9 mouse cellular contexts compared by ENCODE assay signal in the genomic region with DNA sequence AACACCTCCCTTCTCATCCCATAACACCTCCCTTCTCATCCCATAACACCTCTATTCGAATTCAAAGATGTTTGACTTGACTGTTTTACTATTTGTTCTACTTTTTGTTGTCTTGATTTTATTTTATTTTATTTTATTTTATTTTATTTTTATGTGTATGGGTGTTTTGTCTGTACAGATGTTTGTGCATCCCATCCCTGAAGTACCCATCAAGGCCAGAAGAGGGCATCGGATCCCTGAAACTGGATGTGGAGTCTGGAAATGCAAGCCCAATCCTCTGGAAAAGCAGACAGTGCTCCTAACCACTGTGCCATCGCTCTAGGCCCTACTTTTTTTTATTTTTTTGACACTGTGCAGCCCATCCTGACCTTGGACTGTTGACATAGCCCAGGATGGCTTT.
DNase-seq lines count a peak whose midpoint lies in the region; ATAC-seq lines count a peak whose summit lies in the region.
"Had no signal": no experiment of that assay in that cellular context is flagged by ENCODE, and none has a peak within 500 bp of the region (broad histone marks: within the 10 kb centered on the region; RNA-seq: fewer than 3 reads in every experiment).

No protein-coding gene starts in this region.

- no peak for ATAC-seq in hindbrain, embryonic 14.5 days (ENCODE audit: low FRiP score)
- ATAC-seq in hindbrain, embryonic 12.5 days (ENCODE audit: low FRiP score), result no peak
- ATAC-seq in midbrain, embryonic 14.5 days (ENCODE audit: low FRiP score, low TSS enrichment), result no peak; the same call in 1 of the 2 replicates

- H3K4me2 ChIP-seq in hindbrain, embryonic 14.5 days (replicated peaks), result no peak overlapping the region
- no peak overlapping the region for H3K4me2 ChIP-seq in hindbrain, embryonic 12.5 days (replicated peaks)
- H3K4me2 ChIP-seq in midbrain, embryonic 14.5 days (ENCODE audit: low read length), result no peak overlapping the region
- H3K4me2 ChIP-seq: embryonic facial prominence, embryonic 13.5 days had no signal

- H3K4me1 ChIP-seq in hindbrain, embryonic 14.5 days (replicated peaks; ENCODE audit: control insufficient read depth, insufficient read depth, low read length), result no peaks in the 10 kb centered on the region
- no peaks in the 10 kb centered on the region for H3K4me1 ChIP-seq in hindbrain, embryonic 12.5 days
- no peaks in the 10 kb centered on the region for H3K4me1 ChIP-seq in midbrain, embryonic 14.5 days (ENCODE audit: control insufficient read depth, insufficient read depth, low read length)
- H3K4me1 ChIP-seq: embryonic facial prominence, embryonic 13.5 days had no signal

- DNase-seq in hindbrain, embryonic 14.5 days (ENCODE audit: low spot score), result peak; percentile 44
- DNase-seq in thymus, postnatal 14 days, result peak; percentile 17
- DNase-seq in thymus, postnatal 0 days (ENCODE audit: low spot score), result no peak
- DNase-seq in embryo, embryonic 11.5 days (ENCODE audit: low read depth, low spot score), result peak; percentile 27
- peak; percentile 70 for DNase-seq in midbrain, embryonic 14.5 days
- no peak for DNase-seq in frontal cortex, postnatal 36 days (ENCODE audit: low spot score in 2 of 2)
- no peak for DNase-seq in layer of hippocampus, adult 9-11 months

- H3K27me3 ChIP-seq in hindbrain, embryonic 14.5 days (ENCODE audit: control insufficient read depth, insufficient read depth, low read length), result no peaks in the 10 kb centered on the region
- H3K27me3 ChIP-seq in hindbrain, embryonic 12.5 days, result no peaks in the 10 kb centered on the region
- no peaks in the 10 kb centered on the region for H3K27me3 ChIP-seq in midbrain, embryonic 14.5 days (ENCODE audit: control insufficient read depth, insufficient read depth, low read length)
- H3K27me3 ChIP-seq: embryonic facial prominence, embryonic 13.5 days had no signal

- no peak overlapping the region for H3K4me3 ChIP-seq in hindbrain, embryonic 14.5 days (replicated peaks; ENCODE audit: low read length)
- no peak overlapping the region for H3K4me3 ChIP-seq in hindbrain, embryonic 12.5 days
- no peak overlapping the region for H3K4me3 ChIP-seq in midbrain, embryonic 14.5 days (replicated peaks; ENCODE audit: low read depth, low read length)
- H3K4me3 ChIP-seq: embryonic facial prominence, embryonic 13.5 days had no signal

- H3K36me3 ChIP-seq in hindbrain, embryonic 14.5 days (replicated peaks; ENCODE audit: control insufficient read depth, insufficient read depth), result no peaks in the 10 kb centered on the region
- no peaks in the 10 kb centered on the region for H3K36me3 ChIP-seq in hindbrain, embryonic 12.5 days
- no peaks in the 10 kb centered on the region for H3K36me3 ChIP-seq in midbrain, embryonic 14.5 days (ENCODE audit: control insufficient read depth, insufficient read depth, low read length)
- H3K36me3 ChIP-seq: embryonic facial prominence, embryonic 13.5 days had no signal

- no peaks in the 10 kb centered on the region for H3K9me3 ChIP-seq in hindbrain, embryonic 14.5 days (ENCODE audit: control insufficient read depth, low read length)
- no peaks in the 10 kb centered on the region for H3K9me3 ChIP-seq in hindbrain, embryonic 12.5 days (replicated peaks)
- no peaks in the 10 kb centered on the region for H3K9me3 ChIP-seq in midbrain, embryonic 14.5 days (ENCODE audit: control insufficient read depth, low read length)
- H3K9me3 ChIP-seq: embryonic facial prominence, embryonic 13.5 days had no signal

- WGBS in hindbrain, embryonic 14.5 days, result 38% methylated on average over 3 of the region's 3 CpGs
- 50% methylated on average over 3 of the region's 3 CpGs for WGBS in hindbrain, embryonic 12.5 days
- 44% methylated on average over 3 of the region's 3 CpGs for WGBS in midbrain, embryonic 14.5 days

- no peak overlapping the region for H3K9ac ChIP-seq in hindbrain, embryonic 14.5 days
- H3K9ac ChIP-seq in hindbrain, embryonic 12.5 days, result no peak overlapping the region
- no peak overlapping the region for H3K9ac ChIP-seq in midbrain, embryonic 14.5 days (replicated peaks; ENCODE audit: low read length)
- H3K9ac ChIP-seq: embryonic facial prominence, embryonic 13.5 days had no signal

- H3K27ac ChIP-seq in hindbrain, embryonic 14.5 days, result no peak overlapping the region
- H3K27ac ChIP-seq in hindbrain, embryonic 12.5 days, result no peak overlapping the region
- H3K27ac ChIP-seq in midbrain, embryonic 14.5 days (replicated peaks; ENCODE audit: low read depth, low read length), result no peak overlapping the region
- H3K27ac ChIP-seq: embryonic facial prominence, embryonic 13.5 days had no signal

Comparison
In these comparisons a context has a peak if more than half of its experiments do, and no peak if none do; other contexts are left out.
1. DNase-seq: peak in hindbrain, embryonic 14.5 days (single experiment), thymus, postnatal 14 days (single experiment), embryo, embryonic 11.5 days (single experiment) and midbrain, embryonic 14.5 days (single experiment); none in thymus, postnatal 0 days (single experiment), frontal cortex, postnatal 36 days (0 of 2) and layer of hippocampus, adult 9-11 months (single experiment).